Mouse (Mus musculus) right cerebral cortex, adult 18-20 months (tissue): ENCODE results near the gene Coq10b.

ENCODE experiments used
- DNase-seq: peaks from one replicate; pipeline ENCODE4 v3.0.0; 2022; ENCODE audit warnings: mixed read lengths

Gene Coq10b

DNA sequence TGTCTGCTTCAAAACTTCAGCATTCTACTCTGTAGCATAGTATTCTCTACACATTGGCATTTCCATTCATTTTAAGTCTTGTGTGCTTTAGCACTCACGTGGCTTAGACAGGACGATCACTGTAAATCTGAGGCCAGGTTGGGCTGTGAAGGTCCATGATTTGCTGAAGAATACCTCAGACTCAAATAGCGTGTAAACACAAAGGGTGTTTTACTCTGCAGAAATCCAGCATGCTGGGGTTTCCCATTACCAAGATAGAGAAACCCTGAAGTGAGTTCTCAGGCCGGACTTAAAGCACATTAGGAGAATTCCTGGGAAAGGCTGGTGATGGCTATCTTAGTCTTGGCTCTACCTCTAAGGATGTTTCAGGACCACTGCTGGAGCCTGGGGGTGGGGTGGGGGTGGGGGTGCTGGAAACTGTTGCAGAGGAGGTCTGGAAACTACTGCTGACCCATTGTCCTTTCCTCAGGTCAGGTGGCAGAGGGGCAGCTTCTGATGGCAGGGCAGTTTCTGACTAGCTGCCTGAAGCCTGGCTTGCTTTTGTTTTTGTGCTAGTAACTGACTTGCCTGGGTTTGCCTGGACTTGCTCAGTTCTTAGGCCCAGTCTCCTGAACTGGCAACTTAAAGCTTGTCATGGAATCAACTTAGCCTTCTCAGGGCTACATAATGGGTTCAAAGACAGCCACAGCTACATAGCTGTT is 56.6 kb downstream of the Coq10b start:
- no peak for DNase-seq
